Mouse (Mus musculus) spleen, embryonic (tissue): ENCODE measurements around the gene Rpain.

Source experiments
- CTCF ChIA-PET: fragments of 350-600 bp; sonication (Branson Sonifier 250); formaldehyde crosslinking; loops from one replicate; lab custom pipeline; 2022; lab: Charles Lee

Gene Rpain

GRCm38 (mm10) chr11:70969821-70970559, at the start of gene Rpain, which contains the start of gene Nup88:
Gene Rpain, plus strand, starts transcription at chr11:70970213.
Gene Nup88, minus strand, starts transcription at chr11:70969973.
- CTCF ChIA-PET = interaction anchor here (0.8 kb wide), 1 partner anchor 1270 kb away, joined by 4 read pairs; no protein-coding TSS in a partner anchor

DNA sequence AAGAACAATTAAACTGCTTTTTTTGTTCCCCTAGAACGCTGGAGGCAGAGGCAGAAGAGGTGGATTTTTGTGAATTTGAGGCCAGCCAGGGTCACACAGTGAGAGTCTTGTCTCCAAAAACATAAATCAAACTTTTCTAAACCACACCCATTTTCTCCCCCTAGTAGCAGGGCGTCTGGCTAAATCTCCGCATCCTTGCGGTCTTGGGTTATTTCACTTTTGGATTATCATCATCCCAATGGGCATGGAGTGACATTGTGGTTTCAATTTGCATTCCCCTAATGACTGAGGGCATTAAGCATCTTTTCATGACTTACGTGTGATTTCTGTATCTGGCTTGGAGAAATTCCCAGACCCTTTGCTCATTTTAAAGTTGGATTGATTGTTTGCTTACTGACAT, 38.6 kb upstream of the Rpain start:
- CTCF ChIA-PET = interaction anchor here (0.5 kb wide), 1 partner anchor 34 kb away, joined by 3 read pairs; no protein-coding TSS in a partner anchor

DNA sequence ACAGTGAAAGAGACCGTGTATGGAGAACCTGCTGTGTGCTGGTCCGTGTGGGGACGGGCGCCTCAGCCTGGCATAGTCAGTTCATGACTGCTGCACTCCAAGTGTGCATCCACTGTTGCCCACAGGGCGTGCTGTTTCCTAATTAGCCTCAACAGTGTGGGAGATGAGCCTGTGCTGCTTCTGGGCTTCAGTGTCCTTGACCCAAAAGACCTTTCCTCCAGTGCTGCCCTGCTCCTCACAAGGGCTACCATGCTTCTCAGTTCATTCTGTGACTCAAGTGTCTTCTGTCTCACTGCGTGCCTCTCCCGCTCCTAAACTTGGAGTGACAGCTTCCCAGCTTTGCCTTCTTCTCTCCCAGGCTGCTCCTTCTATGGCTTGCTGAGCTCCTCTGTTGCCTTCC, 34.7 kb upstream of the Rpain start:
- CTCF ChIA-PET = no interaction called here

DNA sequence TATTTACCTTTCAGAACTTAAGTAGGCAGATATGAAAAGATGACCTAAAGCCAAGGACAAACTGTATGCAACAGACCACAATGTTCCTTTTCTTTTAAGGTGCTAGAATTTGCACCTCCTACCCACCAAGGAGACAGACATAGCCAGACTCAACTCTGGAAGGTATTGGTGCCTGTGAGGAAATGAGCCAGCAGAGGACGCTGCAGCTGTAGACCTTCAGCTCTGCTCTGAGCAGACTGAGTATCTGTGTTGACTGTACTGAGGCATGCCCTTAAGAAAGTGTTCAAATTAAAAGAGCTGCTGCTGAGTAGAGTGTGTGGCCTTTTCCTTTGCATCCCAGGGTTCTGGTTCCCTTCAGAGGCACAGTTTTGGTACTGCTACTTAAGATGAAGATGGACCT, 27.4 kb upstream of the Rpain start:
- CTCF ChIA-PET = no interaction called here

DNA sequence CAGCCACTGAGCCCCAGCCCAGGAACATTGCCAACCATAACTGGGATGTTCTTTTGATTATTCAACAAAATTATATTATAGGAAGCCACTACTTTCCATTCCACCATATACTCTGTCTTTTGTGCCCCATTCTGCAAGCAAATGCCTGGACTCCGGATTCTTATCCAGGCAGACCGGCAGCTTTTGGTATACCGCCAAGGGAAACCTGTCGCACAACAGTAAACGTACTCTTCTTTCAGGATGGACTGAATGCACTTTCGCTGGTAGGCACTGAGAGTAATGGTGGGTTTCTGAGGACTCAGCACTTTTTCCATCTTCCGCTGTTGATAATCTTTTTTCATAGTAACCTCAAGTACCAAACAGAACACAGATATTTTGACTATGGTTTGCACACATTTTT, 26.4 kb upstream of the Rpain start:
- CTCF ChIA-PET = no interaction called here

- CTCF ChIA-PET = no interaction called here
Measured at GRCm38 (mm10) chr11:70944935-70945817, 24.8 kb upstream of the Rpain start.

DNA sequence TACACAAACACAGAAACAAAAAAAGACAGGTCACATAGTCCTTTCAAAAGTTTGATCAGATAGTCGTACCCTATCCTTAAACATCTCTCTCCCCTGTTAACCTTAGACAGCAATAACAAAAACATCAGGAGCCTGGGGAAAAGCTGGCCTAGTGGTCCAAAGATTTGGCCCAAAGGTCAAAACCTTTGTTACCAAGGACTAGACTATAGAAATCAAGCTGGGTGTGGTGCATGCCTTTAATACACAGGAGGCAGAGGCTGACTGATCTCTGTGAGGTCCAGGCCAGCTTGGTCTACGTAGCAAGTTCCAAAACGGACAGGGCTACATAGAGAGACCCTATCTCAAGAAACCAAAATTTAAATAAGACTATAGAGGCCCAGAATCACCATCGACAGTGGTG, 15.3 kb upstream of the Rpain start:
- CTCF ChIA-PET = interaction anchor here (0.6 kb wide), 1 partner anchor 40 kb away, joined by 6 read pairs; no protein-coding TSS in a partner anchor

DNA sequence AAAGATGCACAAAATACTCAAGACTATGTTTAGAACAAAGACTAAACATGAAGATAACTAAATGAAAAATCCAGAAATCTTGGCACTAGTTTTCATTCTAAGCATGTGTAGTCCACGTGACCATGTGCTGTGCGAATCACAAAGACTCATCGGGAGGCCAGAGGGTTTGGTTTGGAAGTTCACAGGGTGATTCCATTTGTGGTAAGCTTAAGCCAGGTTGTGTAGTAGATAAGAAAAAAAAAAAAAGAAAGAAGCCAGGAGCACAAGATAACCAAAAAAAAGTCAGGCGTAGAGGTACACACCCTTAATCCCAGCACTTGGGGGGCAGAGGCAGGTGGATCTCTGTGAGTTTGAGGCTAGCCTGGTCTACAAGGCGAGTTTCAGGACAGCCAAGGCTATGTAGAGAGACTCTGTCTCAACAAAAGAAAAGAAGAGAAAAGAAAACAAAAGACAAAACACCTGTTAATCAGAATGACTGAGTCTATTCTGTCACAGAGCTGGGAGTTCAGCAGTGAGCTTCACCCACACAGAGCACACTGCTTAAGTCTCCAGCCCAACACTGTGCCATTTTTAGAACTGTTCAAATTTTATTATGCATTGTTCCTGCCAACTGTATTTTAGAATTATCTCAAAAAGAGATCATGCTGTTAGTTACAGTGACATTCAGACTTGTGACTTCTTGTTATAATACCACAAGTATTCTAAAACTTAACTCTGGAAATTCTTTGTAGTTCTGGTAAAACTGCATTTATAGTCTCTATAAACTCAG, 9.0 kb upstream of the Rpain start:
- CTCF ChIA-PET = interaction anchor here (0.7 to 0.8 kb wide), 2 partner anchors 43 to 384 kb away, joined by 3 read pairs; no protein-coding TSS in a partner anchor

DNA sequence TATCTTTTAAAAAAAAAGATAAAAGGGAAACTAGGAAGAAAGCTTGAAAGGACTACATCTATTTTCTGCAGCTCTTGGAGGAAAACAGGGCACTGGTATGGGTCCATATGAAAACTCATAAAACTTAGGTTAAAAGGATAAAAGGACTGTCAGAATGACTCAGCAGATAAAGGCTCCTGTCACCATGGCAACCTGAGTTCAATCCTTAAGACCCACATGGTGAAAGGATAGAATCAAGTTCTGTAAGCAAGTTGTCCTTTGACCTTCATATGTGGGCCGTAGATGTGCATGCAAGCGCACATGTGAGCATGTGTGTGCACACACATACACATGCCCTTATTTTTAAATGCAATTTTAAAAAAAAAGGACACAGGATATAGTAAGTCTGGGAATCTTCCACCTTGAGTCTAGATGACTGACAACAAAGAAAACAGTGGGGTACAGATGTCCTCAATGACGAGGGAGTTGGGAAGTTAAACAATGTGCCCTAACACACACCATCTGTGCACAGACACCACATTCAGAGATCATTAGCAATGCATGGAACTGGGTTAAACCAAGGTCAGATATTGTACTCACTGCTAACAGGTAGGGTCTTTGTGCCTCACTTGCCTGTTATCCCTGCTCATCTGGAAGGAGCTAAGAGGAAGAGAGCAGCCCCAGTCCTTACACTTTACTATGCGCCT, 5.6 kb upstream of the Rpain start:
- CTCF ChIA-PET = no interaction called here

DNA sequence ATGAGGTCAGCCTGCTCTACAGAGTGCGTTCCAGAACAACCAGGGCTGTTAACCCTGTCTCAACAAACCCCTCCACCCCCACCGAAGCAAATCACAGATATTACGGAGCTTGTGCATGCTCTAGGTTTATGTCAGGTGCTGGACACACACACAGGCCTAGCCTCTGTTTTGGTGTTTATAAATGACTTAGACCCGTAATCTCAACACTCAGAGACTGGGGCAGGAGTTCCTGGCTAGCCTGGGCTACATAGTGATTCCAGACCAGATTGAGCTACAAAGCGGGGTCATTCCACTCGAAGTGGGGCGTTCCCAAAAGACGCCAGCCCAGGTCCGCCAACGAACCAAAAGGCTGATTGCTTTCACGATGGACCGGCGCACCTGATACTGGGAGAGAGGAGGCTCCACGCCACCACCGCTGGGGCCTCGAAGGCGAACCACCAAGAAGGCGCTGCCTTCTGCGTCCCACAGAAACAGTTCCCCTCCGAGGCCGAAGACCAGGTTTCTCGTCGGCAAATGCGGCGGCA, 680 bp upstream of the Rpain start:
- CTCF ChIA-PET = interaction anchor here (0.8 kb wide), 1 partner anchor 1271 kb away, joined by 4 read pairs; no protein-coding TSS in a partner anchor

DNA sequence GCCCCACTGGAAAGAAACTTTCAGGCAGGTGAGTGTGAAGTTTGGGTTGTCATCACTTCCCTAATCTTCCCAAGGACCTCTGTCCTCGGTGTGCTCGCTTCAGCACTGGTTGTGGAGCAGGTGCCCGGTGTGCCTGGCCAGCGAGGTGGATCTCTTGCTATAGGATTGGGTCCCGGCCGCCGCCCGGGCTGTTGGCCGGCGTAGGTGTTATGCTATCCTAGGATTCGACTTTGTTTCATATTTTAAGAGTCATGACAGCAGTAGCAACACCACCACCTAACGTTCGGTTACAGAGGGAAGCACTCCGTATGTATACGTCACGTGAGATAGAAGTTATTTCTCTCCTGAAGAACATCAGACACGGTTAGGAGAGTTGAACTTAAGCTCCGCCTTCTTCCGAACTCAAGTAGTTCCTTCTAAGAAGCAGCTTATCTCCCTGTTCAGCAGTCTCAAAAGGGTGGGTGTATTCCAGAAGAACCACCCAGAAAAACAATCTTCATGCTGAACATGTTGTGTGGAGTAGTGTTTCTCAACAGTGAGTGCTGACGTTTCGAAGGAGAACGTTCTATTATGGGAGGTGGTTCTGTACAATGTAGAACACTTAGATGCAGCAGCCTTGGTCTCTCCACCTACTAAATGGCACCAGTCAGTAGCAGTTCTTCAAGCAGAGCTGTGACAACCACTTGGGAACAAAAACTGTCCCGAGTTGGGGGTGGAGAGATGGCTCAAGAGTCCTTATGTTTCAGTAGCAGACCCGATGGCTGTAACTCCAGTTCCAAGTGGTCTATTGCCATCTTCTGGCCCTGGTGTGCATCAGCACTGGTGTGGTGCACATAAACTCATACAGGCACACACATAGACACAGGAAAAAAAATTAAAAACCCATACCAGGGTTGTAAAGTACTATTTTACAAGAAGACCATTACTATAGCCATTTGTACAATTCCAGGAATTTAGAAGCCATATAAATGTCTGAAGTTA, 837 bp downstream of the Rpain start:
- CTCF ChIA-PET = no interaction called here

DNA sequence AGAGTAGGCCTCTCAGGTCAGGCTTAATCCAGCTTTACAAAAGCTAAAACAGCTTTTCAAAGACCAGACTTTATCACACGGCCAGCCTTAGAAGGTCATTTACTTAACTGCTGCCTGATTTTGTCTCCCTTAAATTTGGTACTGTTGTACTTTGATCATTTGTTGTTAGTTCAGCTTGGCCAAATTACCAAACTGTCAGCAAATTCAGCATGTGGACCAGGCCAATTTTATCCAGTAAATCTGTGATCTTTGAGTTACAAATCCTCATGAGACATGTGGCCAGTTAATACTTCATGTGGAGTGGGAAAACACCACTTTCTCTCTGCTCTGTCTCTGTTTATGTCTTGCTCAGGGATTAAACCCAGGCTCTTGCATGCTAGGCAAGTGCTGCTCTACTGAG, 2.6 kb downstream of the Rpain start:
- CTCF ChIA-PET = no interaction called here

DNA sequence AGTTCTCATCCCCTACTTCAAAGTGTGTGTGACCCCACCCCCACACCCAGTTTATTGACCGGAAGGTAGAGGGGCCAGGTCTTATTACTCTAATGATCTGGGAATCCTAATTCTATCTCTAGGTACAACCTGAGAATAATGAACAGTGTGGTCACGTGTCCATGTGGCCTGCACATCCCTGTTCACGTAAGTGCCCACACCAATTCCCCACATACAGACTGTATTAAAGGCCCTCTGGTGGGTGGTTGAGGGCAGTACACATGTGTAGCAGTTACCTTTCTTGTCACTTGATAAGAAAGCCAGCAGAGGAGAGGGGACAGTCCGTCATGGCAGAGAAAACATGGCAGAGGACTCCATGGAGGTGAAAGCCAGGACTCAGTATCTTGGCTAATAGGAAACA, 3.9 kb downstream of the Rpain start:
- CTCF ChIA-PET = interaction anchor here (0.6 kb wide), 1 partner anchor 32 kb away, joined by 3 read pairs; no protein-coding TSS in a partner anchor

DNA sequence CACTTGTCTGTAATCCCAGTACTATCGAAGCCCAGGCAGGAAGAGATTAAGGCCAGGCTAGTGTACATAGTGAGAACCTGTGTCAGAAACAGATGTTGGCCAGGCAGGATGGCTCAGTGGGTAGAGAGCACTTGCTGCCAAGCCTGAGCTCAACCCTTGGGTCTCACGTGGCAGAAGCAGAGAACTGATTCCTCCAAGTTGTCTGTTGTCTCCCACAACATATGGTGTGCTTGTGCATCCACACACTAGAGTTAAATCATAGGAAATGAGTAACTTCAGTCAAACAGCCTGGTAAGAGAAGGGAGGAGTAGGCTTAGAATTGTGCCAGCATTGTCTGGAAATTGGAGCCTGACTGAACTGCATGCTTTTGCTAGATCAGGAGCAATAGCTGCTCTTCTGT, 5.2 kb downstream of the Rpain start:
- CTCF ChIA-PET = no interaction called here

DNA sequence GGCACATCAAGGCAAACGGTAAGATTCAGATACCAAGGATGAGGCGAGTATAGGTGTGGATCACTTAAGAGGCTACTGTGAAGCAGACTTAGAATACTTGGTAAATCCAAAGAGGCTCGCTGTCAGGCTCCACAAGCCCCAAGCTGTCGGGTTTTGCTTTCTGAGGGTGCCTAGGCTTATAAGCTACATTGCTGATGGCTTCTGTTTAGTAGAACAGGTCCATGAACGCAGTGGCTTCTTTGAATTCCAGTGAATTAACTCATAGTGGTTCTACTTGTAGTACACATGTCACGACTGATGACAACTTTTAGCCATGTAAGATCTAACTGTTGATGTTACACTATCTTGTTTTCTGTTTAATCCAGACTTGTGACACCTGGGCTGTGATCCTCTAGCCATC, 7.3 kb downstream of the Rpain start:
- CTCF ChIA-PET = no interaction called here

- CTCF ChIA-PET = no interaction called here
Measured at GRCm38 (mm10) chr11:70980232-70980631, 10.2 kb downstream of the Rpain start.

DNA sequence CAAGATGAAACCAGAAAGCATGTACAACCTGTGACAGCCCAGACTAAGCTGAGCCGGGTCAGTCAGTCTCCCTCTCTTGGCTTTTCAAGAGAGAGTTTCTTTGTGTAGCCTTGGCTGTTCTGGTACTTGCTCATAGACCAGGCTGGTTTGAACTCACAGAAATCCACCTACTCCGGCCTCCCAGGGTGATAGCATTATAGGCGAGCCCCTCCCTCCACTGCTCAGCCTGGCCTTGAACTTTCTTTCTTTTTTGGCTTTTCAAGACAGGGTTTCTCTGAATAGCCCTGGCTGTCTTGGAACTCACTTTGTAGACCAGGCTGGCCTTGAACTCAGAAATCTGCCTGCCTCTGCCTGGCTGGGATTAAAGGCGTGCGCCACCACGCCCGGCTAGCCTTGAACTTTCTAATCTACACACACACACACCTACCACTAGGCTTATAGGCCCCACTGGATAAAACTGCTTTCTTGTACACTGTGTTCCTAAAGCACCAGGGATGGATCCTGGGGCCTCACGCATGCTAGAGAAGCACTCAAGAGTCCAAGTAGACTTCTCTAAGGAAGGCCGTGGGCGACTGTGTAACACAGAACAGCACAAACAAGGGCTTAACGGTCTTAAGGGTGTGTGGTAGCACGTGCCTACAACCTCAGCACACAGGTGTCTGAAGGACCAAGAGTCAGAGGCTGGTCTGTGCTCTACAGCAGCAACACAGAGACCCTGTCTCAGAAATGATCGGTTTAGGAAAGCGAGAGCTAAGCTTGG, 10.9 kb downstream of the Rpain start:
- CTCF ChIA-PET = no interaction called here

GRCm38 (mm10) chr11:70982030-70982429, 12.0 kb downstream of the Rpain start:
- CTCF ChIA-PET = interaction anchor here (0.5 to 1.1 kb wide), 2 partner anchors 30 to 535 kb away, joined by 4 to 7 read pairs; no protein-coding TSS in a partner anchor
